Mouse (Mus musculus) 3T3-L1 (cell line): ENCODE measurements around the gene Sulf2.

Source experiments
- DNase-seq: peaks from one replicate; pipeline ENCODE4 v3.0.0-alpha.2; 2015; ENCODE audit warnings: low read depth, low spot score

Sulf2 gene

DNA sequence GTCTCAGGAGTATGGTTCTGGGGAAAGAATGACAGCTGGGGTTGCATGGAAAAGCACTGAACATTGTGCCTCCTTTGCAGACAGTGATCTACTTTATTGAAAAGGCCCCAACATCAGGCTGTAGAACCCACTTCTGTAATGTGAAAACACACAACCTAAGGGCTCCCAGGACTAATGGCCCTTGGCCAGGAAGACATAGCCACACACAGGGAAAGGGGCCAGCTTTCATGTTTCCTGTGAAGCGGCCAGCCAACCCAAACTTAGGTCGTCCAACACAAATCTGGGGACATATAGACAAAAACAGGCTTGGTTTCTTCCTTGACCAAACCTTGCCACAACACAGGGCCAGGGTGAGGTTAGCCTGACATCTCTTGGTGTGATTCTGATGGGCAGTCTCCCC lies 35.5 kb downstream of the Sulf2 start:
- no peak for DNase-seq

DNA sequence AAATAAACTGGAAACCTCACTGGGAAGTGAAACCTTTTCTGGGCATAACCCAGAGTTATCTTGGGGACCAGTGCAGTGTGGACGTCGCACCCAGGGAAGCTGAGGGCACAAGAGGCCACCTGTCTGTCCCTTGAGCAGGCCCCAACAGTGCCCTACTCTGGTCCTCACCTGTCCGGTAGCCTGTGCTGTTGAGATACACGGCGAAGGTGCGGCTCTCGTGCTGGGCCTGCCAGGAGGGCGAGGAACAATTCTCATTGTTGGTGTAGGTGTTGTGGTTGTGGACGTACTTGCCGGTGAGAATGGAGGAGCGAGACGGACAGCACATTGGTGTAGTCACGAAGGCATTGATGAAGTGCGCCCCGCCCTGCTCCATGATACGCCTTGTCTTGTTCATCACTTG lies 38.8 kb downstream of the Sulf2 start:
- DNase-seq = no peak

DNA sequence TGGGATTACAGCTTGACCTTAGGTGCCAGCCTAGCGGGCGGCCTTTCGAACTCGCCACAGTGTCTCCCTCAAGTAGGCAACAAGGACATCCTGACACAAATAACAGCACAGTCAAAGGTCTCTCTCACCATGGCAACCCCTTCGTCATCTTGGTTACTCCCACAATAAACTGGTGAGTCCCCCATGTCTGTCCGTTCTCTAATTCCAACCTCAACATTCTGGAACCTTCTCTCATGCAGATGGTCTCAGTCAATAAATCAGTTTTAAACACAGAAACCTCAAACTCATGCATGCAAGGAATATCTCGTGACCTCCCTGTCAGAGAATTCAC lies 39.2 kb downstream of the Sulf2 start:
- no peak for DNase-seq

DNA sequence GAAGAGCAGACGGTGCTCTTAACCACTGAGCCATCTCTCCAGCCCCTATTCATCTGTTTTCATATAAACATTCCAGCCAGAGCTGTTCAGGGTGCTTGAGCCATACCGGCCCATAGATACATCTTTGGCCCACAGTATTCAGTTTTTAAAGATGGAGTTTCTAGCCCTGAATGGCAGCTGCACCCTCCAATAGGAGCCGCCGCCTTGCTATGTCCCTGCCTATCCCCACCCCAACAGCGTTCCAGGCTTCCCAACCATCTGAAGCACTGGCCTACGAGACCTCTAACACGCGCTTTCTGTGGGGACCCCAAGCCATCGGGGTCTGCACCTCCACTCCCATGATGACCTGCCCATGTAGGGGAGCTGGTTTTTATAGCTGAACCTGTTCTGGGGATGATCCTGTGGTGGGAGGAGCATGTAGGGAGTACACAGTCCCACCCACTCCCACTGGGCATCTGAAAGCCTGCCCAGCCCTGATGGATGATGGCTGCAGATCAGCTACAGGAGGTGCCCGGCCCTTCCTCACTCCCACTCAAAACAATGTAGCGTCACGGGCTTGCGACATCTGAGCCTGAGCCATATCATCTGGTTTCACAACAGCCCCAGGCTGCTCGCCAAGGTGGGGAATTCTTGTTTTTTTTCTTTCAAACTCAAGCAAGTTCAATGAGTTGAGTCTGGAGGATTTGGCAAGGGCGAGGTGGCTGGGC lies 39.7 kb downstream of the Sulf2 start:
- DNase-seq = peak; percentile 84

DNA sequence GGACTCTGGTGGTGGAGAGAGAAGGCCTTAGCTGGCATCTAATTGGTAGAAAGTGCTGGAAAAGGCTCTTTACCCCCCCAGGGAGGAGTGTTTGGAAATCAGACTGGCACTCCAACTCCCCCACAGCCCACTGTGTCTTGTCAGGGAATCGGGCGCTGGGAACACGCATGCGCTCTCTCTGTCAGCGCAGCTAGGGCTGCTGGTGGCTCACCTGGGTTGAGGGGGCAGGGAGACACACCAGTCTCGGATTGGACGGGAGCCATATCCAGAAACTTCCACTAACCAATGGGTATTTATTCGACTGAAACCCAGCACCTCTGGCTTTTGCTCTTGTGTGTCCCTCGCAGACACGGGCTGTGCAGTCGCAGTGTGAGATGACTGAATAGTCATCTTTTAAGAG lies 42.5 kb downstream of the Sulf2 start:
- DNase-seq = no peak

DNA sequence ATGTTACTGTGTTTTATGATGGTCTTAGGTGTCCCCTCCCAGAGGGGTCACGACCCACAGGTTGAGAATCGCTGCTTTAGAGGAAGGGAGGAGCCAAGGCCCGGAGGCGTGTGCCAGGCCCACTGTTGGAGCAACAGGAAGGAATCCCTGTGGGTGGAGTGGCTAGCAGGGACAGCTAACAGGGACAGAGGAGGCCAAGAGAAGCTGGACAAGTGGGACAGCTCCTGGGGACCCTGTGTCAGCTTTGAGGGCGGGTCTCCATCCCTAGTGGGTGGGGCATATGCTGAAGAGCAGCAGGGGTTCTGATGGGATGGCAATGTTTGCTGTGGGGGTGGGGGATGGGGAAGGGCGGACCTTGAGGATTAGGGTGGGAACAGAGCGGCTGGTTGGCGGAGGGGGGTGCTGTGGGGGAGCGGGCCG lies 43.6 kb downstream of the Sulf2 start:
- no peak for DNase-seq

DNA sequence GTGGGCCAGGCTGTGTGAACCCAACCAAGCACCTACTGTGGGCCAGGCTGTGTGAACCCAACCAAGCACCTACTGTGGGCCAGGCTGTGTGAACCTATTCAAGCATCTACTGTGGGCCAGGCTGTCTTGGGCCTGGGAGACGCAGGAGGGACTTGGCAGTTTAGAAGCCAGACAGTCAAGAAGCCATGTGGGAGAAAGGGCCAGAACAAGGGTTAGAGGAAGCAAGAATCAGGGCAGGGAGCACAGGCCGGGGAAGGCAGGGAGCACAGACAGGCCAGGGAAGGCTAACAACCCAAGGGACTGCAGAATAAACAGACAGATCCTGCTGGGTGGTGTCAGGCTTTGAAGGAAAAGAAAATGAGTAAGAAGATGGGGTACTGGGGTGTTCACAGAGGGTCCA lies 44.2 kb downstream of the Sulf2 start:
- no peak for DNase-seq

DNA sequence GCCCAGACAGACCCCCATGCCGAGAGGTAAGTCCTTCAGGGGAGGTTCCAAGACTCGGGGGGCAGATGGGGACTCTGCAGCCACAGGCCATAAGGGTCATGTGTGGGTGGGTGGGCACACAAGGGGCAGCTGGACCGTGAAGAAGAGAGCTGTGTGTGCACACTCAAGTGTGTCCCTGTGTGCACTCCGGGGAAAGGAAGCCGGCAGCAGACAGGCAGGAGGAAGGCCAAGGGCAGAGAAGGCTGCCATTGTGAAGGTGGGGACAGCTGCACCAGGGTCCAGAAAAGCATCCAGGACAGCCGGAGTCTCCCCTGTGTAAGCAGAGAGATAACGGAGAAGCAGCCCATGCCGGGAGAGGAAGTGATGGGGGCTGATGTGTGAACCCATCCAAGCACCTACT lies 44.7 kb downstream of the Sulf2 start:
- DNase-seq = no peak

DNA sequence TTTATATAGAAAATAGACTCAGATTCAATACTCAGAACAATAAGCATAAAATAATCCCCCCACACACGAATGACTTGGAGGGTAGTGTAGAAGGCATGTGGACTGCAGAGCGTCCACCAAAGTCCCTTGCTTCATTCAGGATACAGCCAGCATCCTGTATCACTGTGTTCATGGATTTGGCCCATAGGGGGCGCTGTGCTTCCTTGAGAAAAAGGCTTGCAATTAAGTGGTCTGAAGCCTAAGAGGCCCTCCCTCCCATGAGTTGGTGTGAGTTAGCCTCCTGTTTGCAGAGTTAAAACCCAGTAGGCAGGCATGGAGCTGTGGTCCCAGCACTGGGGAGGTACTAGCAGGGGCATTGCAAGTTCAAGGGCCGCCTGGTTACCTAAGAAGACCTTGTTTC lies 47.1 kb downstream of the Sulf2 start:
- peak; percentile 89 for DNase-seq

DNA sequence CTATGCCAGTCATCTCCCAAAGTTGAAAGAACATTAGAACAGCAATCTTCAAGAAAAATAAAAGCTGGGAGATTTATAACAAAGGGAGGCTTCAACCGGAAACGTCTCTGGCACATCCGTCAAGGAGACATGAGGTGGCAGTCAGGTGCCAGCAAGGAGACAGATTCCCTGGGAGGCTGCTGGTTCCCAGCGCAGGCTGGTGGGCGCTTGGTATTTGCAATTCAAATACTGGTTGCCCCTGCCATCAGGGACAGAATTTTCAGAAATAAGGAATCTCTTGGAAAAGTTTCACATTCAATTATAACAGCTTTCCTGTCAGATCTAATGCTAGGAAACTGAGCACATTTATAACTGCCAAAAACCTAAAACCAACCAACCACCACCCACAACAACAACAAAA lies 47.6 kb downstream of the Sulf2 start:
- no peak for DNase-seq

DNA sequence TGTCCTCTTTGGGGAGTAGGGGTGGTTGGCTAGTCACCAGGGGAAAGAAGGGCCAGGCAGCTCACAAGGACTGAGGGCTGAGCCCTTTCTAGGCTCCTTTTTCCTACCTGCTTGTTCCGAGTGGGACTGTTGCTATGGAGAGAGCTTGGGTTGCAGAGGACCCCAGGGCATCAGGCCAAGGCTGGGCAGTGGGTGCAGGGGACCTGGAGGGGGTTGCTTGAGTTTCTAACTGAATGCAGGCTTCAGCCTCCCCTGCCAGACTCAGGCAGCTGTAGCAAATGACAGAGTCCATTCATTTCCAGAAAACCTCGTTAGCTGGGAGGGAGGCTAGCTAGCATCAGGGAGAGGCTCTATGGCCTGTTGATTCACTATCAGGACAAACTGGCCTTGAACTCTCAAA lies 48.8 kb downstream of the Sulf2 start:
- no peak for DNase-seq

DNA sequence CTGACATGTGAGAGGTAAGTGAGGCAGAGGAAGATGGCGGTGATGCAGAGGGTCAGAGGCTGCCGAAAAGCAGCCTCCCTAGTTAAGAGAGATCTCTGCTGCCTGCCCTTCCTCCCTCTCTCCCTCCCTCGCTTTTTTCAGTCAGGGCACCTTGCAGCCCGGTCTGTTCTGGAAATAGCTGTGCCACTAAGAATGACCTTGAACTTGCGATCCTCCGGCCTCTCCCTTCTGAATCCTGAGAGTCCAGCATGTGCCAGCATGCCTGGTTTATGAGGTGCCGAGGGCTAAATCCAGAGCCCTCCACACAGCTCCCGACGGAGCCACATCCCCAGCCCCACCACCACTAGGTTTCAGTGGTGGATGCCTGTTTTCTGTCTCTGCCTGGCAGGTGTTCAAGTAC lies 49.6 kb downstream of the Sulf2 start:
- no peak for DNase-seq

DNA sequence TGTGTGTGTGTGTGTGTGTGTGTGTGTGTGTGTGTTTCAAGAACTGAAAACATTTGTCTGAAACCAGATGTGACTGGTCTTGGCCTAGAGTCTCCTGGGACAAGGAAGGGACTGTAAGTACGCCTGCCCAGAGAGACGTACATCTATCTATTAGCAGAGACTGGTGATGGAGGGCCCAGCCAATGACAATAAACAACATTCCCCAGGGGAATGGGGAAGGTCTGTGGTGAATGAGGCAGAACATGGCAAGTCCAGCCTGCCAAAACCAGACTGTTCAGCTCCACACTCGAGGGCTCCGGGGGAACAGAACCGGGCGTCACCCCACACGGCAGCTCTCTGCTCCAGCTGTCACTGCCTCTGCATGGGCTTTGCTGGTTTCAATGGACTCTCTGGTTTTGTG lies 52.6 kb downstream of the Sulf2 start:
- DNase-seq = peak; percentile 47

DNA sequence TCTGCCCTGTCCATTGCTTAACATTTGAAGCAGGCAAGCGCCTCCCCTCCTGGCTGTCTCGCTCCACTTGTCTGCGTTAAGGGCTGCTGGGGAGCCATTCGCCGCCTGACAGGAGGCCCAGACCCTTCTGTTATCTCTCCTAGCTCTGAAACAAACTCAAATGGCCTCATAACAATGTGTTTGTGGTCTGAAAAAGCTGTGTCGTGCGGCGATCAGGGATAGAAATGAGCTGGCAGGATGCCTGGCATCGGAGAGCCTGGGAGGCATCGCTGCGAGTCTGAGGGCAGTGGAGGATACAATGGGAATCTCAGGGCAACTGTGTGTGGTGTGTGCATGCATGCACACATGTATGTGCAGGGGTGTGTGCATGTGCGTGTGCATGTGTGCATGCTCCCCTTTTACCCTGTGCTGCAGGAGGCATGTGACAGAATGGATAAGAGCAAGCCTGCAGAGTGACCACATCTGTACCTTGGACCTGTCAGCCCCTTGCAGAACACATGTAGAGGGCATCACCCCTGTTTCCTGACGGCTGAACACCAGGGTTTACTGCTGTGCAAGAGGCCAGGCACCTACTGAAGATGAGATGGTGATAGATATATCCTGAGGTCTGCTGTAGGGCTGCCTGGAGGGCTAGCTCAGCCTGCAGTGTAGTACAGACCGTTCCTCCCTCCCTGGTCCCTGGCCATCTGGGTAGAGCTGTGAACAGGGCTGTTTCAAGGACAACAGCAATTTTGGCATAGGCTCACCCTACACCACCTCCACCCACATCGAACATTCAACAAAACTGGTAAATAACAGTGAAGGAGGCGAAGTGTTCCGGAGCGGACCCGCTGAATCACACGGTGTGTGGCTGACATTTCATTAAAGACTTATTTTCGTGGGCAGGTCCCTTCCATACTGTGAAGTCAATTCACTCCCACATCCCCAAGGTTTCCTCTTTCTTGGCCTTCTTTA lies 54.9 kb downstream of the Sulf2 start:
- DNase-seq = no peak

DNA sequence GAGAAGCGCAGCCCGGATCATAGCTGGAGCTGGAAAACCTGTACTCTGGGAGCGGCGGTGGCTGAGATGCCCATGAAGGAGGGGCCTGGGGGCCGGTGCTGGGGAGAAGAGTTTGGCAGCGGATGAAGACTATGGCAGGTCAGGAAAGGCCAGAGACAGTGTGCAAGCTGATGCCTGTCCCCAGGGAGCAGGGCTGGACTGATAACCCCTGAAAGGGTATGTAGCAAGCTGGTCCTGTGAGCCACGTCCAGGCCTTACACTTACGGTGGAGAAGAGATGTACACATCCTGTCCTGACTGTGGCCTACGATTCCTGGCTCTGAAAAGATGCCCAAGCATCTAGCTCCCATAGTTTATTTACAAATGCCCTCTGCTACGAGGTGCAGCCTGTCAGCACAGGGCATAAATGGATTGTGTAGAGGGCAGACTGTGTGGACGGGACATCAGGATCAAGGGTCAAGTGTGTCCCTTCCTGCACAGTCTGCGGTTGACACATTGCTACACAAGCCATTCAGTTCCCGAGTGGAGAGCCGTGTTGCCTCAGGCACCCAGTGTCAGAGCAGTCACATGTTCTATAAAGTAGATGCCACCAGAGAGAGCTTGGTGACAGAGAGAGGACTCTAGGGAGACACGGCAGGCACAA lies 57.0 kb downstream of the Sulf2 start:
- no peak for DNase-seq

DNA sequence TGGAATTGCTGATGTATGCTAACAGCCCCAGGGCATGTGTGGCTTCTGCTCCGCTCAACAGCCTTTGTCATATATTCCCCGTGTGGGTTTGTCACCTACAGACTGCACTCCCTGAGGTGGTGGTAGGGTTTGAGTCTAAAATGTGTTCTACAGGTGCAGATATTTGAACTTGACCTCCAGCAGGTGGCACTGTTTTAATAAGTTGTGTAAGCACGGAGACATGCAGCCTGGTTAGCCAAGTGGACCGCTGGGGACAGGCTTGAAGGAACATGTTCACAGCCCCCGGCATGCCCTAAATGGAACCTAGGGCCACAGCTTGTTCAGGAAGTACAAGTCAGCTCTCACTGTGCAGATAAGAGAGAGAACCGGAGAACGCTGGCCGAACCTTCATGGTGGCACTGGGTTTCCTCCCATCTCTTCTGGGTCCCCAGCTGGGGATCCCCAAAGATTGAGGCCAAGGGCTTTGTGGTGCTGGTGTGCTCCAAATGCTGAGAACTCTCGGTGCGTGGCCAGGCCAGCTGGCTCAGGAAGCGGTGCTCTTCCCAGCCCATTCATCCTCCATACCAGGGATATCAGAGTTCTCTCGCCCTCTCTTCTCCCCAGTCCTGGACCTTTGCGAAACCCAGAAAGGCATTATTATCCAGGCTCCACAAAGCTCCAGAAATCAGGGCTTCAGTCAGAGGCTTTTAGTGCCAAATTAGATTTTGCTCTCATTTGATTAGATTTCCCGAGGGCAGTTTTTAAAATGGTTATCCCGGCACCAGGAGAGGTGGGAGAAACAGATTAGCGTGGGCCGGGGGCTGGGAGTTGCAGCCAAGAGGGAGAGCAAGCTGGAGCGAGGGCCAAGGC lies 57.8 kb downstream of the Sulf2 start:
- peak; percentile 63 for DNase-seq

DNA sequence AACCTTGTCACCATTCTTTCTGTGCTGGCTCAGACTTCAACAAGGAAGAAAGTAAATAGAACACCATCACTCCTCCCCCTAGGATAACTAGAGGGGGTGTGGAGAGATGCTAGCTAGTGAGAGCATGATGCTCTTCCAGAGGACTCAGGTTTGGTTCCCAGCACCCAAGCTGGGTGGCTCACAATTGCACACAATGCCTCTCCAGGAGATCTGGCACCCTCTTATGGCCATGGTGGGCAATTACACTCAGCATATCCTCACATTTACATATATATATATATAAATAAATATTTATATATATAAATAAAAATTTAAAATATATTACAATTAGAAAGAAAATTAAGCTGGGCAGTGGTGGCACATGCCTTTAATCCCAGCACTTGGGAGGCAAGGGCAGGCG lies 58.6 kb downstream of the Sulf2 start:
- no peak for DNase-seq

DNA sequence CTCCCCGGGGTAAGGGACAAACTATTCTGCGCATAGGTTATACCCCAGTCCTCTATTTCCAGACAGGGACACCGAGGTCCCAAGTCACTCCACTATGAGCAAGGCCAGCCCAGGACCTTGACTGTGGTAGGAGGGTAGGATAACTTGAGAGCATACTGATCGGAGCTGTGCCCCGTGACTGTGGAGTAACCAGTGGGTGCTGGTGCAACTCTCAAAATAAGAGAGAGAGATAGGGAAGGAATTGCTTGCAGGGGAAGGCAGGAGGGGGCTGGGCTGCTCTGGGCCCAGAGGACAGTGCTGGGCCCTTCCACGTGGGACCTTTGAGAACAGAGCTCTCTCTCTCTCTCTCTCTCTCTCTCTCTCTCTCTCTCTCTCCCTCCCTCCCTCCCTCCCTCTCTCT lies 59.2 kb downstream of the Sulf2 start:
- no peak for DNase-seq

DNA sequence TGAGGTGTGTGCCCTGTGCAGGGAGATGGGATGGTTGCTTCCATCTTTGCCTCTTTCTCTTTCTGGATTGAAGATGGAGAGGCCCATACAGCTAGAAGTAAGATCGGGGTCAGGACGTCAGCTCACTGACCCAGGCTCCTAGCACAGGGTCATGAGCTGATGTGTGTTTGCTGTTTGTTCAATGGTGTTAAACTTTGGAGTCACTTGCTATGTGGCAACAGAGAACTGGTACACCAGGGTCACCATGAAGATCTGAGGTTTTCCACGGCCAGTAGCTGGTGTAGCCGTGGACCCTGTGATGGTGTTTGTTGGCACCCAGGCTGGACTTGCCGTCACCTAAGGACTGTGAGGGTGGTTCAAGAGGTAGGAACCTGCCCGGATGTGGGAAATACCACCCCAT lies 63.1 kb downstream of the Sulf2 start:
- no peak for DNase-seq

DNA sequence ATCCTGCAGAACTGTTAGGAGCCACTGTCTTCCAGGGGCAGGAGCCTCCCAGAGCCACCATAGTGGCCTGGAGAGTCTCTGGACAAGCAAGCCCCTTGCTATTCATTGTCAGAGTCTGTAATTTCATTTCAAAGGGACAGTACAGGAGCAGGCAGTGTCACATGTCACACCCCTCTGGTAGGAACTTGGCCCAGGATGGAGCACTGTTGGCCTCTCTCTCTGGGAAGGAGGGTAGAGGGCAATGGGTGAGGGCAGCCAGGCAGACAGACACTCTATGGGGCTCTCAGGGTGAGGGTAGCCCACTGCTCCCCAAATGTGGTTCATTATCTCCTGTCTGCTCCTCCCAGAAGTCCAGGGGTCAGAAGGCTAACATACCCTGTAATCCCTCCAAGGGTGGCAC lies 63.9 kb downstream of the Sulf2 start:
- DNase-seq = no peak

DNA sequence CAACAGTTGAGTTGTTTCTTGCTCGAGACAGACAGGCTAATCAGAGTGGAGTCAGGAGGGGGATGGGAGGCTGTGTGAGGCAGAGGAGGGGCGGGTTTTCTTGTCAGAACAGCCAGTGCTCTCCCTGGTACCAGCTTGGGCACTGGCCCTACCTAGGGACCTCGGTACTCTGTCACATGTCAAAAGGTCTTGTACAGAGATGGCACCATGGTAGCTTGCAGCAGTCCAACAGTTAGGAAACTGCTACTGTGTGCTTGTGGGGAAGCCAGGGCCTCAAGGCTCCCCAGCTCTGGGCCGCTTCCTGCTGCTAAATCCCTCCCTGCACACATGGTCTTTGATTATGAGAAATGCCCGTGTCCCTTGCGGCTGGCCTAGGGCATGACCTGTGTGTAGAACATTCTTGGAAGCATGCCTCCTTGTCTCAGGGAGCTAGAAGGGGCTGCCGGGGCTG lies 65.3 kb downstream of the Sulf2 start:
- no peak for DNase-seq

DNA sequence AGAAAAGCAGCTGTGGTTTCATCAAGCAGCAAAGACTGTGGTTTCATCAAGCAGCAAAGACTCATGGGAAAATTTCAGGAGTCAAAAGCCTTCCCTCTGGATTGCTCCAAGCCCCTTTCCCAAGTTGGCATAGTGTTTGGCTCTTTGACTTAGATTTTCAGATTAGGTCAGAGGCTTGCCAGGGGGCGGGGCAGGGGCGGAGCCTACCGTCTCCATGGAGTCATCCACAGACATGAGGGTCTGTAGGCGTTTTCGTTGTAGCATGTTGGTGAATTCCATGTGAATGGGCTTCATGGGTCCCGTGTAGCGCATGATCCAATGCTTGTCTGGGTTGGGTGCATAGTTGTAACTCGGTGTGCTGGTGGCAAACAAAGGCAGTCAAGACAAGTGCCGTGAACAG lies 66.5 kb downstream of the Sulf2 start:
- DNase-seq = no peak
